Mouse (Mus musculus): Measurements from ENCODE around the gene Prc1.

Gene Prc1

DNA sequence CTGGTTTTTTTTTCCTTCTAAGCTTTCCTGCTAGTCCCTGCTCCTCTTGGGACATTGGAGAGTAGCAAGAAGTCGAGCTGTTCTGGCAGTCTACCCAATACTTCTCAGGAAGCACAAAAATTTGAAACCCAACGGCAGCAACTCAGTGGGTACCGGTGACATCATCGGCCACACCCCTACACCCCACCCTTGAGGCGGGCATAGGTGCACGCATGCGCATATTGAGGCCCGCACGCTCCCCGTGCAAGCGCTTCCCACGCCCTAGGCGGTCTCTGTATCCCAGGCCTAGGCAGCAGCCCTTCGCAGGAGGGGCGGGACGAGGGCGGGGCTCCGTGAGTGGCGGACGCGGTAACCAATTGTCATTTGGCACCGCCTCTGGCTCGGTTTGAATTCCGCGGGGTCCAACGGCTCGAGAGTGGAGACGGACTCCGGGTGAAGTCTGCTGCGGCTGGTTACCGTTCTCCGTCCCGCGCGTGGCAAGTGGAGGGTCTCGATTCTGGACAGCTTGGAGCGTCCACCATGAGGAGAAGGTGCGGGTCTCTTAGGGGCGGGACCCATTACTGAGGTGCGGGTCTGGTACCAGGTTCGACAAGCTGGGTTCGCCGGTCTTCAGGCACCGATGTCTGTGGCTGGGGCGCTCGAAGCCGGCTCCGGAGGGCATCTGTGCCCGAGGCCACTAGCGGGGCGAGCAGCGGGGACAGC is at the start of gene Prc1:
Gene Prc1, plus strand, starts transcription at position 389 of the 702 bp plus-strand sequence.
- peak; percentile 94 for DNase-seq (ENCODE audit: low read depth, low spot score)

GRCm38 (mm10) chr7:80244851-80245250 is 49.4 kb upstream of the Prc1 start:
- no peak for DNase-seq (ENCODE audit: low read depth, low spot score)

DNA sequence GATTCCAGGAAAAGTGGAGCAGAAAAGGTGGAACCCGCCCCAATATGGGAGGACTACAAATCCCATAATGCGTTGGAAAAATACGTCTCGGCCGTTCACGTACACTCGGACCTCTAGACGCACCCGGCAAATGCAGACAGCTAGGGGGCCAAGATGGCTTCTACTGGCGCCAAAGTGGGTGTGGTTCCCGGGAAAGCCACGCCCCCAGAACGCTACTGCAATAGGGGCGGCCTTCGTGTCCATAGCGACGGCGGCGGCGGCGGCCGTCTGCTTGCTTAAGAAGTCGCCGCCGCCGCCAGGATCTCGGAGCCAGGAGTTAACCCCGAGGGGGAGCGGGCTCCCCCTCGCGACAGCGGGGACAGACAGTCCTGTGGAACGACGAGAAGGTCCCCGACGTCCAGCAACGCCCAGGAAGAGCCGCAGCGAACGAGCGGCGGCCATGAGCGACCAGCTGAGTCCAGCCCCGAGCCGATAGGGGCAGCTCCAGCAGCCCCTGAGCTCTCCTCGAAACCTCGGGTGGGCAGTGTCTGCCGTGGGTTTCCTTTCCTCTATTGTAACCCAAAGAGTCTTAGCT is 48.0 kb upstream of the Prc1 start, which contains the start of gene Ttll13:
Gene Ttll13, plus strand, starts transcription at position 229 of the 574 bp plus-strand sequence.
- DNase-seq (ENCODE audit: low read depth, low spot score) = peak; percentile 97

GRCm38 (mm10) chr7:80246859-80247258 is 47.4 kb upstream of the Prc1 start:
- no peak for DNase-seq (ENCODE audit: low read depth, low spot score)

DNA sequence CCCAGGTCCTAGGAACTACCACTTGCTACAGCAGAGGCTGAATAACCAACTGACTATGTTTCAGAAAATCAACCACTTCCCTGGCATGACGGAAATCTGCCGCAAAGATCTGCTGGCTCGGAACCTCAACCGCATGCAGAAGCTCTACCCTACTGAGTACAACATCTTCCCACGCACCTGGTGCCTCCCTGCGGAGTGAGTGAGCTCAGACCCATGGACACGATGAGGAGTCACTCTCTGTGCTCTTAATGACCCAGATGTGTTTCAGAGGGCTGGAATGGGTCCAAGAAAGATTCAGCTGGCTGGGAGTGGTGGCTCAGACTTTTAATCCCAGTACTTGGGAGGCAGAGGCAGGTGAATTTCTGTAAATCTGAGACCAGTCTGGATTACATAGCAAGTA is 41.8 kb upstream of the Prc1 start:
- DNase-seq (ENCODE audit: low read depth, low spot score) = no peak

DNA sequence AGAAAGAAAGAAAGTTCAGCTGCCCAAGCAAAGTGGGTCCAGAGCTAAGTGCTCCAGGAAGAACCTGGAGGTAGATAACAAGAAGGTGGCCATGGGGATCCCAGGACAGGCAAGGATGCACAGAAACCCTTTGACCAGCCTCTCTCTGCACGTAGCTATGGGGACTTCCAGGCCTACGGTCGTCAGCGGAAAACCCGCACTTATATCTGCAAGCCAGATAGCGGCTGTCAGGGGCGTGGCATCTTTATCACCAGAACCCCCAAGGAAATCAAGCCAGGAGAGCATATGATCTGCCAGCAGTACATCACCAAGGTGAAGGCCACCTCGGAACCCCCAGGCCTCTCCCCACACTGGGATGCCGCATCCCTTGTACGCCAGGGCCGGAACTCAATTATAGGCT is 41.4 kb upstream of the Prc1 start:
- no peak for DNase-seq (ENCODE audit: low read depth, low spot score)

- no peak for DNase-seq (ENCODE audit: low read depth, low spot score)
Observed at GRCm38 (mm10) chr7:80255981-80256380, 38.3 kb upstream of the Prc1 start.

DNA sequence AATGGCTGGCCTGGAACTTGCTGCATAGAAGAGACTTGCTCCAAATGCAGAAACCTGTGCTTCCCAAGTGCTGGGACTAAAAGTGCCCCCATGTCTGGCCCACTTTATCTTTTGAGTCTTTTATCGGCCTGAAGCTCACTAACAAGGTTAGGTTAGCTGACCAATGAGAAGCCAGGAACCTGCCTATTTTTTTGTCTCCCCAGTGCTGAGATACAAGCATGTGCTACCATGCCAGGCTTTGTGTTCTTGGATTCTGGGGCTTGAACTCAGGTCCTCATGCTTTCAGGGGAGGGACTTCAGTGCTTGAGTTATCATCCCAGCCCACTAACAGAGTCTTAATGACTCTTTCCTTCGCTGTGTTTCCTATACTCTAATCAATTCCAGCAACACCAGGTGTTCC is 36.5 kb upstream of the Prc1 start:
- DNase-seq (ENCODE audit: low read depth, low spot score) = no peak

DNA sequence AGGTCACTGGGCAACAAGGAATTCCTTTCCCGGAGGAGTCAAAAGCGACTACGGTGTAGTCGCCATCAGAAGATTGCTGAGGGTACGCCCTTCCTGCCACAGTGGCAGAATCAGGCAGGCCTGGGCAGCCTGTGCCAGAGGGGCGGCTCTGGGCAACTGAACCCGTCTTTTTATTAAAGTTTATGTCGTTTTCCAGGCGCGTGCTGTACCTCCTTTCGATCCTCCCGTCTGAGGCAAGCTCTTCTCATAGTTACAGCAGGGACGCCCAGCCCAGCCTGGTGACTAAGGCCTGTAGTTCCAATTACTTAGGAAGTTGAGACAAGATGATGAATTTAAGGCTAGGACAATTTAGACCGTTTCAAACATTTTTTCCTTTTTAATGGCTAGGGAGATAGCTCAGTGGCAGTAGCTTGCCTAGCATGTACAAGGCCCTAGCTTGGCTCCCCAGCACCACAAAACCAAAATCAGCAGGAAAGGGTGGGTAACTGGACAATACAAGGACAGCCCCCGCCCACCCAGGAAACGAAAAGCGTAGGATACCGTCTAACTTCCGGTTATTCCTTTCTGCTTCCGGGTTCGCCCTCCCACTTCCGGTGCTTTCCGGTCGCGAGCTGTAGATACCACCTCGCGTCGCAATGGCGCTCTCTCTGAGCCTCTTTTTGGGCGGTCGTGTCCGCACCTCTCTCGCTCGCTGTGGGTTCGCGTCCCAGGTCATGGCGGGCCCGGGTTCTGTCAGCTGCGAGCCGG is 33.5 kb upstream of the Prc1 start, which contains the start of gene Ngrn:
Gene Ngrn, plus strand, starts transcription at position 591 of the 747 bp plus-strand sequence.
- peak; percentile 81 for DNase-seq (ENCODE audit: low read depth, low spot score)

GRCm38 (mm10) chr7:80261372-80261990 is 32.8 kb upstream of the Prc1 start:
- no peak for DNase-seq (ENCODE audit: low read depth, low spot score)

DNA sequence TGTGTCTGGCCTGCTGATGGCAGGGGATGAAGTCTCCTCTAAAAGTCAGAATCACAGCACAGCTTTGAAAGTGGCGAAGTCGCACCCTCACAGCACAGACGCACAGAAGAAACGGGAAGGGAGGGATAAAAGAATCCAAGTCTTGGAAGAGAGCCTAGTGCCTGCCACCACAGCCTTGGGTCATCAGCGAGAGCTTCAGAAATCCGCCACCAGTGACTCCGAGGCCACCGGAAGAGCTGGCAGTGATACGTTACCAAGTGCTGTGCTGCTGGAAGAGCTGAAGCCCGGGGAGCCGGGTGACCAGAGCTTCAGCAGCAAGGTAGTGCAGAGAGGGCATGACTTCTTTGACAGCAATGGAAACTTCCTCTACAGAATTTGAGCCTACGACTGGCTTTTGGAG is 29.6 kb upstream of the Prc1 start:
- DNase-seq (ENCODE audit: low read depth, low spot score) = no peak

DNA sequence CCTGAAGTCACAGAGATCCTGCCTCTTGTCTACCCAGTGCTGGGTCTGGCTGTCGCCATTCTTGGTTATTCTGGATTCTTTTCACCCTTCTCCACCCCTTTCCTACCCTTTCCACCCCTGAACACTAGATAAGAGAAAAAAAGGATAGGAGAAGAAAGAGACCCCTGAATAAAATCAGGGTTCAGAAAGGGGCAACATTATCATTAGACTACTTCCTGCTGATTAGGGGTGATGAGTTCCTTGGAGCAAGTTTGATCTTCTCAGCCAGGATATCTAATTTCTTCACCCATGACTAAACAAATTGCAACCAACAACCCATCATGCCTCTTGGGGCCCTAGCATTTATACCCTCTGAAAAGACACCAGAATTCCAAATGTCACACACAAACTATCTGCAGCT is 26.5 kb upstream of the Prc1 start:
- no peak for DNase-seq (ENCODE audit: low read depth, low spot score)

GRCm38 (mm10) chr7:80268897-80269750 is 25.1 kb upstream of the Prc1 start, which contains the start of gene Vps33b:
TSS of gene Vps33b (plus strand) at chr7:80269649.
- DNase-seq (ENCODE audit: low read depth, low spot score) = peak; percentile 95

- no peak for DNase-seq (ENCODE audit: low read depth, low spot score)
Observed at GRCm38 (mm10) chr7:80269751-80270255, 24.4 kb upstream of the Prc1 start.

DNA sequence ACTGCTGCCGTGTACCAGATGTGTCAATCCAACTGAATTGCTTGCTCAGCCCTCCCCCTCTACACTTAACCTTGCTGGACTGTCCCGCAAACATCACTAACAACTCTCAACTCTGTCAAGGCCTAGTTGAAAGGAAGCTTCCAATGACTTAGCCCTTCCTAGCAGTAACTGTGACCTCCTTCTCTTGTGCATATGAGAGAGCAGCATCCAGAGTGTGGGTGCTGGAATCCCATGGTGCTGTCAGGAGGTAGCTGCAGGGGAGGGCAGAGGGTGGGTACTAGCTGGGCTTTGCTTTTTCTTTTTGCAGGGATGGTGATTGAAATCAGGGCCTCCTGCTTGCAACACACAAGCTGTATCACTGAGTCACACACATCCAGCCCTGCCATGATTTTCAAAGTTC is 20.8 kb upstream of the Prc1 start:
- DNase-seq (ENCODE audit: low read depth, low spot score) = no peak

- no peak for DNase-seq (ENCODE audit: low read depth, low spot score)
Observed at GRCm38 (mm10) chr7:80276374-80276773, 17.9 kb upstream of the Prc1 start.

DNA sequence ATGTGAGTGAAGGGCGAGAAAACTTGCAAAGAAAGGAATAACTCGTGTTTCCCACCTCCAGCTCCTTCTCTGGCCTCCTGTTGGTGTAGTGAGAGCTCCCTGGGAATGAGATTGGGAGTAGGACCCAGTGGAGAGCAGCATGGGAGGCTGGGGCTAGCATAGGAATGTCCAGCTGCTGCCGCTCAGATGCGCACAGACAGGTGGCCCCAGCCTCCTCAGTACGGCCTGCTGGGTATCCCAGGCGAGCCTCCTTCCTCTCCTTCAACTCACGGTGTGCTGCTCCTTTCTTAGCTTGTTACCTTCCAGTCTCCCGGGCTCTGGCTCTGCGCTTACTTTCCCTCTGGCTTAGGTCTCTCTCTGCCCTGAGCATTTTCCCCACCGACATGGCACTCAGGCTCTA is 14.2 kb upstream of the Prc1 start:
- DNase-seq (ENCODE audit: low read depth, low spot score) = no peak

- DNase-seq (ENCODE audit: low read depth, low spot score) = no peak
Observed at GRCm38 (mm10) chr7:80280998-80281397, 13.3 kb upstream of the Prc1 start.

DNA sequence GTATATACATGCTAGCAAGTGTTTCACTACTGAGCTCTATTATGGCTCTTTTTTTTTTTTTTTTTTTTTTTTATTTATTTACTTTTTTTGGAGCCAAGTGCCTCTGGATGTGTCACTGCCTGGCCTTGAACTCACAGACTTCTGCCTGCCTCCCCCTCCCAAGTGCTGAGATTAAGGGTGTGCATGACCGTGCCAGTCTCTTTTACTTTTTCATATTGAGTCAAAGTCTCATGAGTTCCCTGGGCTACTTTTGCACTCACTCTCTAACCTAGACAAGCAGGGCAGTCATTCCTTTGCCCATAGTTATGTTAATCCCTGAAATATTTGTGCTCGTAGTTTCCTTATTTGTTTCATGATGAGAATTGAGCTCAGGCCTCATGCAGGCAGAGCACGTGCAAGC is 12.6 kb upstream of the Prc1 start:
- DNase-seq (ENCODE audit: low read depth, low spot score) = no peak

- DNase-seq (ENCODE audit: low read depth, low spot score) = no peak
Observed at GRCm38 (mm10) chr7:80283226-80283918, 10.9 kb upstream of the Prc1 start.
